Mouse (Mus musculus) left cerebral cortex, postnatal 10 days (tissue): ENCODE measurements at regions not wholly inside any gene's neighbourhood (a gene's known extent, or its start where the extent isn't known, plus 50 kb on each side); places are given as distances from the start of the nearest gene placed in this dataset.

Experiments
- DNase-seq, 2 experiments: peaks; one replicate each; pipeline ENCODE4 v3.0.0; 2021 to 2022; ENCODE audit warnings: low spot score in 2 of 2, mixed read lengths in 1 of 2; ENCODE audit errors: extremely low spot score in 1 of 2
- intact Hi-C: fragments of 180-260 bp; cut with DNase I; formaldehyde crosslinking; loops from one replicate; pipeline ENCODE4 v1.15.1; 2025

DNA sequence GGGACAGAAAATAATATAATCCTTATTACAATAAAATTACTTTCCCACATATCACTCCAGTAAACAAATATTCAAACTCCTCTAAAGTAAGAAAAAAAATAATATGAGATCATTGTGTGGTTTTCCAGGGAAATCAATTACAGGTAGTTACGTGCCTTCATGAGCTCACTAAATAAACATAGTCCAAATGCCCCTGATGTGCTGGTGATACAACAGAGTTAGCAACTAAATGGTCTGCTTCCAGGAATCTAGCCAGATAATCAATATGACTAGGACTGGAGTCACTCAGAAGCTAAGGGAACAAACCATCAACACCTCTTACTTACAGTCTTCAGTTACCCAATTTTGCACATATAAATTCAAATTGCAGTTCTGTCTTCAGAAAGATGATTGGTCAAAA lies 267.2 kb downstream of the Basp1 start:
- no peak for DNase-seq
- intact Hi-C loops: loop anchor here (10.0 kb wide), 1 partner anchor 268 kb away; the partner anchor contains the start of gene Basp1

DNA sequence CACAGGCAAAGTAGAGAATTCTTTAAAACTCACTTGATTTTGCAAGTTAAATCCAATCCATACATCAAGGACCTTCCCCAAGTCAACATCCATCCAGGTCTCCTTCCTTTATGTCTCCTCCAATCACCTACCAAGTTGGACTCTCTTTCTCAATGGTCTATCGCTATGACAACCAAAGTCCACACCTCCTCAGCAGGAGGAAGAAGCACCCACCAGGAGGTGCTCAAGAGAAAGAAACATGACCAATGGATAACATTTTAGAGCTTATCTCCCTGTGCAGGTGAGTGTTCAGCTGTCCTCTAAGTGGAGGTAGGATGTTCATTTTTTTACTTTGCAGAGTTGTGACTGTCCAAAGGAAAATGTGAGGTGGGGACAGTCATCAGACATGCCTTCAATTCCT lies 269.3 kb downstream of the Basp1 start:
- intact Hi-C loops: loop anchor here (10.0 kb wide), 1 partner anchor 271 kb away; the partner anchor contains the start of gene Basp1
- DNase-seq: no peak

DNA sequence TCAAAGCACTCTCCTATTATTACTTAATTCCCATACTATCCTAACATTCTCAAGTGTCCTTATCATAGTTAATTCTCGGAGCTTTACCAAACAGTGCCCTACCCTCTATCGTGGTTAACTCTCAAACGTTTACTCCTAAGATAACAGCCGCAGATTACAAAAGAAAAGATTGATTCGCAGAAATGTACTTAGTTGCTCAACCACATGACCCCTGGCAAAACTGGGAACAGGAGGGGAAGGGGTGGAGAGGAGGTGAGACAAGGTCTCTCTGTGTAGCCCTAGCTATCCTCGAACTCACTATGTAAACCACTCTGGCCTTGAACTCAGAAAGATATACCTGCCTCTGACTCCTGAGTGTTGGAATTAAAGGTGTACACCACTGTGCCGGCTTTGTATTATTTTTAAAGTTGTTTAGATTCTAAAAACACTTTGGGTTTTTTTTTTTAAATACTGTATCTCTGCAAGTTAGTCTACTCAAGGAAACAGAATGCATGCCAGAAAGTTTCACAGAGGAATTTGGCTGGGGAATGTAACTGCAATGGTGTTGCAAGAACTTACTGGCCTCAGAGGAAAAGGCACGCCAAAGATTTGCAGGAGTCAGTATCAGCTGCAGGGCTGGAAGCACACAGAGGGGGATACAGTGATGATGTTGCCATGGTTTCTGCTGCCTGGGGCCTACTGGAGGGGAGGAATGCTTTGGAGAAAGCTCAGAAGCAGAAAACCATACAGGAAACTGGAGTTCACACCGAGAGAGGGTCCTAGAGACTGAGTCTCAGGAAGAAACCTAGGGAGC lies 273.0 kb downstream of the Basp1 start:
- DNase-seq: no peak
- intact Hi-C loops: loop anchor here (10.0 kb wide), 1 partner anchor 274 kb away; the partner anchor contains the start of gene Basp1

DNA sequence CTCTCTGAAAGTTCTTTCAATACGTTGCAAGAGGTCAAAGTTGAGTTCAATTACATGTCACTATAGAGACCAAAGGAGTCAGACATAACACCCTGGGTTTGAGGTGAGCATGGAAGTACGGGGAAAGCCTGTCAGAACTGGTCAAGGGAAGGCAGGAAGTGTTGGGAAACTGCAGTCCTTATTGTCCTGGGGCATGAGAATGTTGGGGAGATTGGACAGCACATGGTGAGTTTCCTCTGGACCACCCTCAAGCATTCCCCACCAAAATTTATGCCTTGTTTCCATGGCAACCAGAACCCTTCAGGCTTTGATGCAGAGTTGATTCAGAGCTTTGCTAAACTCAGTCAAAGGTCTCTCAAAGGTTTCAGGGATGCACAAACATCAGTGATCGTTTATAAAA lies 276.5 kb downstream of the Basp1 start:
- intact Hi-C loops: no loop called here
- DNase-seq: no peak

DNA sequence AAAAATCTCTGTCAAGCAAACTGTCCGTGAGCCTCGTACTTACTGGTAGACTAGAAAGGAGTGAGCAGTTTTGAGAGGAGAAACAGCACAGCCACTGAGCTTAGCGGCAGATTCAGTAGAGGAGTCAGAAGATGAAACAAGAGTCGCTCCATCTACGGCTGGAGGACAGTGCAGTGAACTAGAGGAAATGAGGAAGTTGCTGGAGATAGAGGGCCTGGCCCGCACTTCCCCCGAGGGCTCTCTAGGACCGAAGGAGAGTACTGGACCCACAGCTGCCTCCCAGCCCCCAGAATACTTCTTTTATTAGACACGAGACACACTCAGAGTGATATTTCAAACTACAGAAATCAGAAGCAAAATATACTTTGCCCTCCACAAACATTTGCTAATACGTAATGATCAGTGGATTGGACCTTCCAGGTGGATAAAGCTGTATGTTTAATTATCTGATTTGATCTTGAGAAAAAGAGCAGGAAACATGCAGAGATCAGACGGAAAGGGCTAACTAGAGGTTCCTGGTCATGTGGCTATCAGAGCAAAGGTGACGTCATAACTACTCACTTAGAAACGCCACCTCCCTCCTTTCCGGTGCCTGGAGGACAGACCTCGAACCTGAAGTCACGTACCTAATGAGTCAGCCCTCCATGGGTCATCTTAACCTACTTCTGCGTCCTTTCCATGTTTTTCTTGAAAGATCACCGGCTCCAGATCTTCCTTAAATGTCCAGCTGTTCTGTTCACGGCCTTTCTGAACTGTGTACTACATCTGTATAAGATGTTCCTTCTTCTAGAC lies 277.9 kb downstream of the Basp1 start:
- intact Hi-C loops: no loop called here
- DNase-seq: no peak

DNA sequence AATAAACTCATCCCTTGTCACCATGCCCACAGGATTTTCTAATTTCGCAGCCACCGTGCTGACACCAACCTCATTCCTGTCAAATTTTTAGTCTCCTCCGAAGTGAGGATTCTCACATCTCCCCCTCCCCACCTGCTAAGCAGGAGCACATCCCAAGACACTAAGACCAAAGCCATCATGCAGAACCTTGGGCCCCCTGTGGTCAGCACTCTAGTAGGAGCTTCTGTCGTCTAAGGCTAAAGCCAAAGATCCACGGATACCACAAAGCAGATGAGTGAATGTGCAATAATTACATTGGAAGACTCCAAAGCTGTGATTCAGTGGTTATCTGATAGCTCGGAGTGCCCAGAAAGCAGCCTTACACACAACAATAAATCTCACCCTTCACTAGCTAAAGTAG lies 283.5 kb downstream of the Basp1 start:
- intact Hi-C loops: no loop called here

DNA sequence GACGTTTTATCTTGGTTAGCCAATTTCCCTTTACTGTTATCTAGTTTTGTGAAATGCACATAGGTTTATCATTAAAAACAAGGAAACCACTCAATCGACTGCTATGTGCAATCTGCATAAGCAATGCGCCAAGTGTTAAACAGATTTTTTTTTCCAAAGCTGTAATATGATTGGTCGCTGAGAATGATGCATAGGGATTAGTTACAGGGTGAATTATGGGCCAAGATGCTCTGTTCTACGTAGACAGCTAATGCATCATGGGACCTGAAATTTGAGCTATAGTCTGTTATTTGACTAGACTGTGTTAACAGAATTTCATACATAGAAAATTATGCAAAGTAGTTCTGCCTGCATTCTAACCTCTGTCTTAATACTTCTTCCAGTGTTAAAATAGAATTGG lies 284.0 kb downstream of the Basp1 start:
- no peak for DNase-seq
- intact Hi-C loops: no loop called here

More for the DNA sequence above, 283.5 kb downstream of the Basp1 start:
- no peak for DNase-seq

DNA sequence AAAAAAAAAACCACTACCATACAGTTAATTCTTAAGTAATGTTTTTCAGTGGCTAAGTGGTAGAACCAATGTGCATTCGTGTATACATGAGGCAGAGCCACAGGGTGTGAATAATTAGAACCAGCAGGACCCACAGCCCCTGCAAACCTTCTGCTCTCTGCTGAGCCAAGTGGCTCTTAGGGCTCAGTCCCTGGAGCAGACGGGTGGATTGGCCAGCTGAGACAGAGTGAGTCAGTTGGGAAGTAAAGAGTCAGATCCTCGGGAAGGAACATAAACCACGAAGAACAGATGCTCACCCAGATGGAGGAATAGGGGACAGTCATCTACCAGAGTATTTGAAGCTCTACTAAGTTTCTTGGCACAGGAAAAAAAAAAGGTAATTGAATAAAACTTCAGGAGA lies 293.1 kb downstream of the Basp1 start:
- intact Hi-C loops: no loop called here
- no peak for DNase-seq

DNA sequence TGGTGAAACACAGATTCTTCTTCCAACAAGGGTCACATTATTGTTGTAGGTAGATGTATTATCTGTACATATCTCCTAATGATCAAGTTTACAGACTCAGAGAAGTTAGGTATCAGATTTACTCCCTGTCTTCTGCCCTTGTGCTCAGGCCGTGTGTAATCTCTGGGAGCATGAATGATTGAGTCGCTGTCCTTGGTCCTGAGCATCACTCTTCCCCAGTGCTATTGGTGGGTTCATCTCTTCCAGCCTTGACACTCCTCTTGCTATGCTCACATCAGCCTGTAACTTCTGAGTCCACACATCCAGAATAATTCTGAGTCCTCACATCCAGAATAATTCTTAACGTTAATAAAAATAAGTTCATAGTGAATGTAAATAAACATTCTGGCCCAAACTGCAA lies 295.6 kb downstream of the Basp1 start:
- intact Hi-C loops: no loop called here
- DNase-seq: no peak

DNA sequence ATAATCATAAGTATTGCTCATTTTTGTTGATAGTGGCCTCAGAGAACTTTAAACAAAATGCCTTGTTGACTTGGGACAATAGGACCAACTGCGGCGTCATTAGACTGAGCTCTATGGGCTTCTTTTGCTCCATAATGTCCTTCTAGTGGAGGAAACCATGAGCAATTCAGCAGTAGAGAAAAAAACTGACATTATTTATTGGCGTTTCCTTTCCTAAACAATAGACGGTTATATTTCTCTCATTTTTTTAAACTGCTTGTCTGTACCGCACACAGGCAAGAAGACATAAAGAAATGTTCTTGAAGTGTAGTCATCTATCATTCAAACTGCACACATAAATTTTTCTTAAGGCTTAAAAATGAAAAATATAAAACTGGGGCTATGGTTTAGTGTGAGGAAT lies 310.8 kb downstream of the Basp1 start:
- intact Hi-C loops: no loop called here
- no peak for DNase-seq

DNA sequence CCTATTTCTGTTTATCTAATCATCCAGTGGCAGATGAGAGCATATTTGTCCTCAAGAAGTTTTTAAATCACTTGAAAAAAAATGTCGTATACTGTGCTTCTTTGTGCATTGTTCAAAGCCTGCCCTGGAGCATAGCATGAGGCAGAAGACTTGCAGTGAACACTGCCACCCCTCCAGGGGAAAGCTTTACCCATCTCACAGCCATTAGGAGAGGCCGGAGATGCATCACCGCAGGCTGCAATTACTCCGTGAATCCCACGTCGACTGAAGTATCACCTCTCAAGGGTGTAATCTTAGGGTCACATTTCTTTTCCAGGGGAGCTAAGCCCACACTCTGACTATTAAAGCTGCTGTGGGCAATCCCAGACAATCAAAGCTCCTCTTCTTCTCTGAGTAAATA lies 319.8 kb downstream of the Basp1 start:
- intact Hi-C loops: no loop called here
- DNase-seq: no peak

DNA sequence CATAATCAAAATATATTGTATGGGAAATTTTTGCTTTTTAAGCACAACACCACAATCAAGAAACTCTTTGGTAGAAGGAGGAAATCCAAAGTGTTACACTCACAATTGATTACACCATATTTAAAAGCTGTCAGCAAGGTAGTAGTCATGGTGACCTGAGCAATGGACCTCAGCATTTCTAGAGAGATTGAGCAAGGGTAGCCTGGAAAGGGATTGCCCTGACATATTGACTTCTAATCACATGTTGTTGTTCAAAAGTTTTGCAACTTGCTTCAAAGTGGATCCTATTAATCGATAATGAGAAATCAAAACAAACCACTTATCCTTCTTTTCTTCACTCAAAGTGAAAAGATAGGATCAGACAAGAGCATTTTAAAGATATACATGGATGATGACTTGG lies 343.9 kb downstream of the Basp1 start:
- intact Hi-C loops: no loop called here
- no peak for DNase-seq

DNA sequence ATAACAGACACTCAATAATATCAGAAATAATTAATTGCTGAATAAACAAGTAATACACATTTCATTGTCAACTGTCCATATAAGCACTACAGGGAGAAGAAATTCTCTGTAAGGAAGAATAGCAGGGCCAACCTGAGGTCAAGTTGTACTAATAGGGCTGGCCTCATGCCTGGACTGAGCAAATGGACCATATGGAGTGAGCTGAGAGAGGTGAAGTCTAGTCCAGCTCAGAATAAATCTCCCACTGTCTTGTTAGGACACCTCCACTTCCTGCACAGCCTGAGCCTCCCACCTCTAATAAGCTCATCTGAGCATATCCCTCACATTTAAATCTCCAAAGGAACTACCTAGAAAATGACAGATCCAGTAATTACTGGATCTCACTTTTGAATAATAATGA lies 354.2 kb downstream of the Basp1 start:
- intact Hi-C loops: no loop called here
- DNase-seq: no peak

DNA sequence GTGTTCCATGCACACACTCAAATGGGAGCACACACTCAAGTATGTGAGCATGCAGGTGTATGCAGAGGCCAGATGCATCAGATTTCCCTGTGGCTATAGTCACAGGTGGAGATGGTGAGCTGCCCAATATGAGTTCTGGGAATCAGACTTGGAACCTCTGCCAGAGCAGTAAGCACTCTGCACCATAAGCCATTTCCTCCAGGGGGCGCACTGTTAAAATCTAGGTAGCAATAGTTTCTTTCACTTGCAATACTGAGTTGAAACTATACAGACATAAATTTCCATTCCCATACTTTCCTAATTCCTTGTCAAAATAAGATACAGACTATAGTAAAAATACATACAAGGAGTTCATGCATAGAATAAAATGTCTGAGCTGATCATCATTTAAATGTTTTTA lies 365.7 kb downstream of the Basp1 start:
- intact Hi-C loops: no loop called here

DNA sequence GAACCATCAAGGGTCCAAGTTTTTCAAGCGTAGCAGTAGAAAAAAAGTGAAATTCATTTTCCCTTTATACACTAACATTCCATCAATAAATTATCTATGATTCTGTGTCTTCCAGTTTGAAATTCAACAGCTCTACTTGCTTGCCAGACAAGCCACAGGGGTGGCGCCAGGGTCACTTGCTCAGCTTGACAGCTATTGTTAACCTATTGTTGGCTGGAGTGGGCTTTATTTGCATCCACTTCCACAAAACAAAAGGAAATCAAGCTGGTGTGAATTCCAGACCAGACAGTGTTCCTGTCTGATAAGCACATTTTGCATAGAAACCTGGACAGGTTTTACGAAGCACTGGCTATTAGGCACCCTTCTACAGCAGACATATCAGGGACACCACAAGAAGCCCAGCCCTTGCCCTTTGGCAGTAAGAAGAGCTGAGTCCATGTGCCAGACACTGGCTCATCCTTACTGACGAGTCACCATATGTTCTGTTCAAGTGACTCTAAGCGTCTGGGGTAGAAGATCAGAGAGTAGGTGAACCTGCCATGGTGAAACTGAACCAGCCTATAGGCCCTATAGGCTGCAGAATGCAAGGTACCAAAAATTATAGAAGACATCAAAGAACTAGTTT lies 366.9 kb downstream of the Basp1 start:
- intact Hi-C loops: no loop called here

More for the DNA sequence above, 365.7 kb downstream of the Basp1 start:
- DNase-seq: peak in 1 of 2 experiments; percentile 33

DNA sequence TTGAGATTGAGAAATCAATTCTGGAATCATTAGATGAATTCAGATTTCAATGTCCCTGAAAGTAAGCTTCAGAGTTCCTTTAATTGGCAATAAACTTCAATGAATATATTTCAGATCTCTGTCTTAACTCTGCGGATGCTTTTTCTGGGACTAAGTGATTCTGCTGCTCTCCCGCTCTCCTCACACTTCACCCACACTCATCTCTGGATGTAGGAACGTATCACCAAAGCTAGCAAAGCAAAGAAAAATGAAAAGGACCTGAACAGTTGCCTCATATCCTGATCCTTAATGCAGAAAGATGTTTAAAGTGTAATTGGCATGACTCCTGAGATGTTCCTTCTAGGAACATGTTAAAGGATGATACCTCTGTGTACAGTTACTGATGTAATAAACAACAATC lies 377.3 kb downstream of the Basp1 start:
- intact Hi-C loops: no loop called here
- no peak for DNase-seq

More for the DNA sequence above, 366.9 kb downstream of the Basp1 start:
- DNase-seq: no peak

DNA sequence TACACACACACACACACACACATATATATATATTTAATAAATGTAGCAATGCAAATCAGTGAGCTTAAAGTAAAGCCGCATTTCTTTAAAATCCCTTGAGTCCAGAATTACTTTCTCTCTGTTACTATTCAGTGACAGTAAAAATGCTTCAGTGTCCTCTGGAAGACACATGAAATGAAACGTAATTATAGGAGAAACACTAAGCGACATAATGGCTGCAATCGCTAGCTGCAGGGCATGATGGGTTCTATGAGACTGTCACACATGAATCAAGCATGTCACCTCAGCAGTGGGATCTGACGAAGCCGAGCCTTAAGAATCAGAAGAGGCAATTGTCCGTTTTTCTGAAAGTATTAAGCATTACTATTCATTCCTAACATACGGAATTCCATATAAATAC lies 385.7 kb downstream of the Basp1 start:
- intact Hi-C loops: loop anchor here (5.0 to 10.0 kb wide), 2 partner anchors 347 to 384 kb away; partner anchors contain the start of gene Basp1
- no peak for DNase-seq

DNA sequence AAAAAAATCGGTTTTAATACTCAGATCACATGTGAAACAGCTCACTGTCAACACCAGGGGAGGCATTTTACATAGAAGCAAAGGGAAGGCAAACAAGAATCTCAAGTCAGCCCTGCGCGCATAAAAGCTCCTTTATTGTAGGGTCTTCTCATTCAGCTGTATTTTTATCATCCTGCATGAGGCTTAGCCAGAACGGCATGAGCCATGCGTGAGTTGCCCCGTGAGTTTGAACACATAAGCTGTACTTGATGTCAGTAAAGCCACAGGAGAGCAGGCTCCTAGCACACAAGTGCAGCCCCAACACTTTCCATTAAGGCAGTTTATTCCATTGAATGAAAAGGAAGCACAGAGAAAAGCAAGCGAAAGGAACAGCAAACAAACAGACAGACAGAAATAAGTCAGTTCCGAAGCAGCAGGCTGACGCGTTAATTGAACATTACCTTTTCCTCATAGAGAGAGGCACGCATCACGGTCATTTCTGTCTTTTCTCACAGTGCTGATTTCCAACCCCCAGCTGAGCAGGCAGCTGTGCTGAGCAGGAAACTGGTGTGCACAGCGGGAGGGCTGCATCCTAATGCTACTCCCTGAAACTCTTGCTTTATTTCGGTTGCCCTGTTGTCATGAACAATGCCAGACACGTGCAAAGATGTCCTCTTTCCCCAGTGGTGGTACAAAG lies 386.6 kb downstream of the Basp1 start:
- intact Hi-C loops: loop anchor here (5.0 to 10.0 kb wide), 2 partner anchors 348 to 385 kb away; partner anchors contain the start of gene Basp1
- DNase-seq: peak in 1 of 2 experiments; percentile 55

DNA sequence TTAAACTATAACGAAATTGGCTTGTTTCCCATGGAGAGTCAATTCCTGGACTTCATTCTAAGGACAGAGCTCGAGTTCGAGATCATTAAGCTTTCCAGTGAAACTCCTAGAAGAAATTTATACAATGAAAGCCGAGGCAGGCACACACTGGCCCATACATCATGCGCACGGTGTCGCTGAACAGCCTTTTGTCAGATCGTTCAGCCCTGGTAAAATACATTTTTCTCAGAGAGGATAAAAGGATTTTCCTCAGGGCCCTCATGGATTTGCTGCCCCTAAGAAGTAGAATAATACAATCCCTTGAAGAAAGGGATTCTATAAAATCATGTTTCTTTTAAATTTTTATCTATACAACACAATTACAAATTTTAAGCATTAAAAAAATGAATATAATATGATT lies 387.2 kb downstream of the Basp1 start:
- intact Hi-C loops: loop anchor here (5.0 to 10.0 kb wide), 2 partner anchors 348 to 386 kb away; partner anchors contain the start of gene Basp1
- DNase-seq: no peak
